Mouse (Mus musculus) left cerebral cortex, postnatal 36 days (tissue): ENCODE data around the gene Ctrb1. TPM values are rescaled to one million over a fixed set of nuclear protein-coding genes. Genes with fewer than 3 reads are reported as not detected.
A peak's percentile ranks its signal among the peaks of the same experiment; 100 is the strongest.

Experiments used
- DNase-seq, 2 experiments: peaks; one replicate each; pipeline ENCODE4 v3.0.0; 2021 to 2022; ENCODE audit warnings: low spot score in 2 of 2, mixed read lengths in 1 of 2
- intact Hi-C: fragments of 180-260 bp; cut with DNase I; formaldehyde crosslinking; loops from one replicate; pipeline ENCODE4 v1.15.1; 2025
- microRNA-seq: library from miRNA; unstranded; fragments of <30 nt; microRNA quantifications from one replicate; pipeline ENCODE4 v1.2.0, GENCODE M21; 2022
- total RNA-seq, 2 experiments: library from RNA; stranded (reverse); gene quantifications; 2 replicates each; pipeline ENCODE4 v1.2.3; 2021

The Ctrb1 gene
- total RNA-seq, 2 experiments from 2014 or later = not detected

DNA sequence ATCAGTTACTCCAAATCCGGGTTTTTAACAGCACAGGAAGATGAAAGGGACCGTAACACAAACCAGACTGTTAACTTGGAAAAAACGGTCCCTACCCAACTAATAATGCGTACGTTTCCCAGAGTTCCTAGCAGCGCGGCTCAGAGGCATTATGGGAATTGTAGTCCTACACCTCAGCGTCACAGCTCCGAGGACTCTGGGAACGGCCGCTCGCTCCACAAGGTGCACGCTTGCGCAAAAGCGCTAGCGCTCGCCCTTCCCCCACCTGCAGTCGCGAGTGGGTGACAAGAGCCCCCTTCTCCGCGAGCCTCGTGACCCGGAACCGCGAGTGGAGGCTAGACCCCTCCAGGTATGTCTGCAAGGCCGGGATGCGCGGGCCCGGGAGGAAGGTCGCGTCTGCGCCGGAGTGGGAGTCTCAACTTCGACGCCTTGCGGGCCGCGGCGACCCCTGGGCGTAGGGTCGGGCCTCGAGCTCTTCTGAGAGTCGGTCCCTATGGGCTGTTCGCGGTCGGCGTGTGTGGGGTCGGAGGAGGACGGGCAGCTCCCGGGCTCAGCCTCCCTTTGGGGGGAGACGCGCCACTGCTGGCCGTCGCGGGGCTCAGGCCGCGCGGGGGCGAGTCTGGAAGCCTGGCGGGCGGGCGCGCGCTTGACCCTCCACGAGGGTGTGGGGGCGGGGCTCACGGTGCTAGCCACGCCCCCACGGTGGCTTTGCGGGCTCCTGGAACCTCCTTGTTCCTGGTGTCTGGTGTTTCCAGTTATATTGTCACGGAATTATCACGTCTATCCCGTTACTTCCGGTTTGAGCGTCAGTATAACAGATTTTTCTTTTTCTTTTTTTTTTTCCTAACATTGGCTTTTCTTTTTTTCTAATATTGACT lies 47.3 kb downstream of the Ctrb1 start, which contains the start of gene Zfp1:
TSS of gene Zfp1 (plus strand) at position 138 of the 878 bp plus-strand sequence.
- intact Hi-C loops = loop anchor here (5.0 kb wide), 1 partner anchor 106 kb away; the partner anchor contains the start of gene Znrf1
- peak; percentile 91 to 92 for DNase-seq

DNA sequence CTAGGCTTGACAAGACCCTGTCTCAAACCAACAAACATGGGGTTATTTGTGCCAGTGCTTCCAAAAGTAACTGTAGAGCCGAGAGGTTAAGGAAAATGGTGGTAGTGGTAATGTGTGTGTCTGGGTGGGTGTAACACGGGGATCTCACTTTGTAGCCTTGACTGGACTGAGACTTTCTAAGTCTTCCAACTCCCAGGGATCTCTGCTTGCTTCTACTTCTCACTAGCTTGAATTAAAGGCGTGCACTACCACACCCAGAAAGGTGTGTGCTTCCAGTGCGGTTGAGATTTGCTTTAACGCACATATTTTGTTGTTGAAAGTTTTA lies 47.9 kb downstream of the Ctrb1 start:
- no peak for DNase-seq
- intact Hi-C loops = loop anchor here (5.0 kb wide), 1 partner anchor 106 kb away; the partner anchor contains the start of gene Znrf1

DNA sequence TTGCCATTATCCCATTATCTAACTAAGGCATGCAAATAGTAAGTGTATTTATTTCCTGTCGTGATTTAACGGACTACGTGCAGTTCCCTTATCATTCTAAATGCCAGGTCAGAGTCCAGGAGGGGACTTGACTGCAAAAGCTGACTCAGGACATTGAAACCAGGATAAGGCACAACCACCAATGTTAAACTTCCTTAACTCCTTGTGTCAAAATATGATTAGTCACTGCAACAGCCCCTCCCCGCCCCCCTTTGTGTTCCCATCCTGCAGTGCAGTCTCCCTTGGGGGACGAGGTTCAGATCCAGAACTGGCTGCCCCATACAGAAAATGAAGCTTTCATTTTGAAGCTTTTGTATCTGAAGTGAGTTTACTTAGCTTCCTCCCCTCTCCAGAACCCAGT lies 48.3 kb downstream of the Ctrb1 start:
- DNase-seq = no peak
- intact Hi-C loops = loop anchor here (5.0 kb wide), 1 partner anchor 105 kb away; the partner anchor contains the start of gene Znrf1

- DNase-seq = no peak
- intact Hi-C loops = loop anchor here (5.0 kb wide), 1 partner anchor 104 kb away; the partner anchor contains the start of gene Znrf1
Observed at GRCm38 (mm10) chr8:111641064-111641463, 49.7 kb downstream of the Ctrb1 start.

- DNase-seq = no peak
- intact Hi-C loops = loop anchor here (10.0 kb wide), 1 partner anchor 173 kb away; no protein-coding TSS in a partner anchor
Observed at GRCm38 (mm10) chr8:111638086-111638485, 52.7 kb downstream of the Ctrb1 start.

Small RNA genes within 50 kb of the gene (microRNA-seq; reads per million reads assigned to microRNA genes)
- gene Mir7076 = not detected

Other genes with a start within 250 kb of the Ctrb1 start
- gene Wdr59, start 168.9 kb downstream of the Ctrb1 start, total RNA-seq = 10 to 100 TPM; 20.3 to 21.7 TPM
- 100 to 1,000 TPM; 154 to 166 TPM for gene Znrf1, start 154.9 kb downstream of the Ctrb1 start, total RNA-seq
- 1 to 10 TPM; 9.7 TPM for gene Ldhd, start 60.6 kb downstream of the Ctrb1 start, total RNA-seq
- 10 to 100 TPM; 22.7 to 24.6 TPM for gene Zfp1, start 47.6 kb downstream of the Ctrb1 start, total RNA-seq
- 10 to 100 TPM; 51.8 to 53.9 TPM for gene Bcar1, start 52.8 kb upstream of the Ctrb1 start, total RNA-seq
- 10 to 100 TPM; 76.9 to 78.2 TPM for gene Cfdp1, start 163.3 kb upstream of the Ctrb1 start, total RNA-seq
- gene Tmem170, start 185.7 kb upstream of the Ctrb1 start, total RNA-seq = 1 to 10 TPM; 2.9 to 4.4 TPM
- under 1 TPM; 0.36 to 0.57 TPM for gene Chst5, start 219.4 kb upstream of the Ctrb1 start, total RNA-seq
- 10 to 100 TPM; 10.6 to 13.1 TPM for gene Tmem231, start 242.9 kb upstream of the Ctrb1 start, total RNA-seq
- gene Gabarapl2, start 249.7 kb upstream of the Ctrb1 start, total RNA-seq = 100 to 1,000 TPM; 201 to 216 TPM